Mouse (Mus musculus) limb, embryonic 13.5 days (tissue): Measurements from ENCODE around the gene Klhl26. TPM values are rescaled to one million over a fixed set of nuclear protein-coding genes. Genes with fewer than 3 reads are reported as not detected.
A peak's percentile ranks its signal among the peaks of the same experiment; 100 is the strongest.

Source experiments
- ATAC-seq: fragments of 200-750 bp; cut with Nextera tagmentation; 2 replicates; pipeline ENCODE4 v1.8.0; 2017; ENCODE audit warnings: low read depth, moderate number of reproducible peaks, moderate TSS enrichment; ENCODE audit not compliant: low FRiP score
- H3K27ac ChIP-seq: fragments of 300-500 bp; sonication (generic); 2 replicates; pipeline ENCODE4 v1.5.1; 2015; ENCODE audit warnings: inconsistent platforms, mild to moderate bottlenecking, moderate library complexity
- H3K27me3 ChIP-seq: fragments of 300-500 bp; sonication (generic); 2 replicates; pipeline ENCODE4 v1.6.1; 2015; ENCODE audit warnings: mild to moderate bottlenecking, inconsistent platforms
- H3K36me3 ChIP-seq: fragments of 300-500 bp; sonication (generic); 2 replicates; pipeline ENCODE4 v1.6.1; 2015; ENCODE audit warnings: inconsistent platforms, mild to moderate bottlenecking, moderate library complexity
- H3K4me1 ChIP-seq: fragments of 300-500 bp; sonication (generic); 2 replicates; pipeline ENCODE4 v1.6.1; 2015; ENCODE audit warnings: inconsistent platforms
- H3K4me2 ChIP-seq: fragments of 300-500 bp; sonication (generic); replicated peaks from 2 replicates; pipeline ENCODE4 v1.6.1; 2015; ENCODE audit warnings: inconsistent platforms, mild to moderate bottlenecking, moderate library complexity
- H3K4me3 ChIP-seq: fragments of 300-500 bp; sonication (generic); 2 replicates; pipeline ENCODE4 v1.5.1; 2015; ENCODE audit warnings: moderate library complexity, mild to moderate bottlenecking, inconsistent platforms
- H3K9ac ChIP-seq: fragments of 300-500 bp; sonication (generic); 2 replicates; pipeline ENCODE4 v1.6.1; 2015; ENCODE audit warnings: mild to moderate bottlenecking, inconsistent platforms
- H3K9me3 ChIP-seq: fragments of 300-500 bp; sonication (generic); 2 replicates; pipeline ENCODE4 v1.6.1; 2016; ENCODE audit warnings: inconsistent platforms
- WGBS: fragments of 180-500 bp; shearing (Covaris S2); methylation state at CpG from one replicate; pipeline ENCODE4 v1.1.7; 2015; 5-methylcytosine and 5-hydroxymethylcytosine counted together
- polyA plus RNA-seq: library from polyadenylated mRNA; unstranded; fragments of >200 nt; fragmentation: Nextera tagmentation; extraction: Ambion mirVana; gene quantifications from 2 replicates; pipeline ENCODE4 v1.2.1, GENCODE M21; 2015

The Klhl26 gene
- polyA plus RNA-seq, 1 experiment from 2014 or later: 29.0 TPM

GRCm38 (mm10) chr8:70495771-70496062, 18.9 kb upstream of the Klhl26 start:
- H3K27me3 ChIP-seq: peaks cover 90% of the 10 kb centered on the region
- H3K36me3 ChIP-seq: no peaks in the 10 kb centered on the region
- H3K4me1 ChIP-seq: peaks cover 71% of the 10 kb centered on the region
- ATAC-seq: no peak
- H3K4me2 ChIP-seq: peak overlapping the region; percentile 90
- H3K9ac ChIP-seq: peak overlapping the region; percentile 72
- H3K4me3 ChIP-seq: peak overlapping the region; percentile 63
- peak overlapping the region; percentile 59 for H3K27ac ChIP-seq
- no peaks in the 10 kb centered on the region for H3K9me3 ChIP-seq
- 11% methylated on average over 12 of the region's 12 CpGs for WGBS

- Histone ChIP-seq H3K4me2 (peak overlapping the region; percentile 90), H3K27me3 (peaks cover 90% of the 10 kb centered on the region), H3K9ac (peak overlapping the region; percentile 72), H3K9me3 (no peaks in the 10 kb centered on the region), H3K4me3 (peak overlapping the region; percentile 63), H3K4me1 (peaks cover 74% of the 10 kb centered on the region), H3K27ac (peak overlapping the region; percentile 59), H3K36me3 (no peaks in the 10 kb centered on the region)
- WGBS: 4% methylated on average over 21 of the region's 21 CpGs
- no peak for ATAC-seq
Observed at GRCm38 (mm10) chr8:70495001-70495770, 18.4 kb upstream of the Klhl26 start.

- ATAC-seq: no peak
- Histone ChIP-seq H3K36me3 (no peaks in the 10 kb centered on the region), H3K4me2 (peak overlapping the region; percentile 90), H3K4me3 (peak overlapping the region; percentile 63), H3K27me3 (peaks cover 90% of the 10 kb centered on the region), H3K4me1 (peaks cover 76% of the 10 kb centered on the region), H3K27ac (peak overlapping the region; percentile 59; the same call in 1 of the 2 replicates), H3K9ac (peak overlapping the region; percentile 72), H3K9me3 (no peaks in the 10 kb centered on the region)
- WGBS: 1% methylated on average over 22 of the region's 28 CpGs
Observed at GRCm38 (mm10) chr8:70494416-70494945, 17.7 kb upstream of the Klhl26 start.

- H3K27ac ChIP-seq: peak overlapping the region; percentile 59
- H3K4me2 ChIP-seq: peak overlapping the region; percentile 90
- WGBS: under 1% methylated on average over 46 of the region's 47 CpGs
- H3K27me3 ChIP-seq: peaks cover 90% of the 10 kb centered on the region
- H3K36me3 ChIP-seq: no peaks in the 10 kb centered on the region
- ATAC-seq: 0 out of 2 replicates have a peak, but pooled peaks have one; percentile 7
- H3K9ac ChIP-seq: peak overlapping the region; percentile 72
- no peaks in the 10 kb centered on the region for H3K9me3 ChIP-seq
- H3K4me3 ChIP-seq: peak overlapping the region; percentile 63
- H3K4me1 ChIP-seq: peaks cover 76% of the 10 kb centered on the region
Observed at GRCm38 (mm10) chr8:70493692-70494415, 17.1 kb upstream of the Klhl26 start.

- peak within 1 kb of the TSS; percentile 90 for H3K4me2 ChIP-seq
- no peak for ATAC-seq
- H3K9ac ChIP-seq: peak within 1 kb of the TSS; percentile 72
- H3K27ac ChIP-seq: peak within 1 kb of the TSS; percentile 59
- no peaks in the 10 kb centered on the region for H3K9me3 ChIP-seq
- H3K36me3 ChIP-seq: no peaks in the 10 kb centered on the region
- under 1% methylated on average over 58 of the region's 93 CpGs for WGBS
- H3K27me3 ChIP-seq: peaks cover 93% of the 10 kb centered on the region
- peaks cover 81% of the 10 kb centered on the region for H3K4me1 ChIP-seq
- H3K4me3 ChIP-seq: peak within 1 kb of the TSS; percentile 63
Observed at GRCm38 (mm10) chr8:70492664-70493640, 16.2 kb upstream of the Klhl26 start, which contains the start of gene Crlf1. TSS of gene Crlf1 (plus strand) at chr8:70493158.

GRCm38 (mm10) chr8:70490880-70491495, 14.2 kb upstream of the Klhl26 start:
- Histone ChIP-seq H3K4me1 (peaks cover 94% of the 10 kb centered on the region), H3K36me3 (no peaks in the 10 kb centered on the region), H3K4me2 (peak overlapping the region; percentile 90), H3K9me3 (no peaks in the 10 kb centered on the region), H3K27me3 (peaks cover 97% of the 10 kb centered on the region), H3K9ac (0 out of 2 replicates have a peak overlapping the region, but pooled peaks have one; percentile 25), H3K4me3 (peak overlapping the region; percentile 63), H3K27ac (peak overlapping the region; percentile 55; the same call in 1 of the 2 replicates)
- ATAC-seq: no peak
- 5% methylated on average over 20 of the region's 20 CpGs for WGBS

- Histone ChIP-seq H3K9ac (0 out of 2 replicates have a peak overlapping the region, but pooled peaks have one; percentile 25), H3K27ac (peak overlapping the region; percentile 55), H3K27me3 (peaks cover 93% of the 10 kb centered on the region), H3K4me3 (peak overlapping the region; percentile 63), H3K4me2 (peak overlapping the region; percentile 90), H3K4me1 (peaks cover 87% of the 10 kb centered on the region), H3K9me3 (no peaks in the 10 kb centered on the region), H3K36me3 (no peaks in the 10 kb centered on the region)
- ATAC-seq: no peak
- 11% methylated on average over 10 of the region's 10 CpGs for WGBS
Observed at GRCm38 (mm10) chr8:70490061-70490879, 13.5 kb upstream of the Klhl26 start.

GRCm38 (mm10) chr8:70489576-70489975, 12.8 kb upstream of the Klhl26 start:
- Histone ChIP-seq H3K9me3 (no peaks in the 10 kb centered on the region), H3K27me3 (peaks cover 92% of the 10 kb centered on the region), H3K36me3 (no peaks in the 10 kb centered on the region), H3K4me2 (peak overlapping the region; percentile 90), H3K9ac (peak overlapping the region; percentile 54), H3K4me1 (peaks cover 80% of the 10 kb centered on the region), H3K4me3 (peak overlapping the region; percentile 37), H3K27ac (no peak overlapping the region)
- no peak for ATAC-seq
- WGBS: 2% methylated on average over 31 of the region's 41 CpGs

- peaks cover 87% of the 10 kb centered on the region for H3K27me3 ChIP-seq
- peak overlapping the region; percentile 90 for H3K4me2 ChIP-seq
- ATAC-seq: no peak
- WGBS: 3% methylated on average over 14 of the region's 14 CpGs
- H3K27ac ChIP-seq: no peak overlapping the region
- H3K9ac ChIP-seq: peak overlapping the region; percentile 54
- peaks cover 76% of the 10 kb centered on the region for H3K4me1 ChIP-seq
- H3K9me3 ChIP-seq: no peaks in the 10 kb centered on the region
- H3K4me3 ChIP-seq: peak overlapping the region; percentile 37
- H3K36me3 ChIP-seq: no peaks in the 10 kb centered on the region
Observed at GRCm38 (mm10) chr8:70488931-70489470, 12.2 kb upstream of the Klhl26 start.
